Mouse (Mus musculus) adrenal gland, adult 18-20 months (tissue): ENCODE measurements around the gene Ptdss2. TPM values are rescaled to one million over a fixed set of nuclear protein-coding genes. Genes with fewer than 3 reads are reported as not detected.

Source experiments
- DNase-seq, 2 experiments: peaks; one replicate each; pipeline ENCODE4 v3.0.0; 2021 to 2022; ENCODE audit warnings: low spot score in 2 of 2
- total RNA-seq, 2 experiments: library from RNA; stranded (reverse); gene quantifications; 1 replicate in 1 of 2; 2 replicates in 1 of 2; pipeline ENCODE4 v1.2.3; 2021

Gene Ptdss2
- total RNA-seq, 2 experiments from 2014 or later = 39.2 to 40.4 TPM

DNA sequence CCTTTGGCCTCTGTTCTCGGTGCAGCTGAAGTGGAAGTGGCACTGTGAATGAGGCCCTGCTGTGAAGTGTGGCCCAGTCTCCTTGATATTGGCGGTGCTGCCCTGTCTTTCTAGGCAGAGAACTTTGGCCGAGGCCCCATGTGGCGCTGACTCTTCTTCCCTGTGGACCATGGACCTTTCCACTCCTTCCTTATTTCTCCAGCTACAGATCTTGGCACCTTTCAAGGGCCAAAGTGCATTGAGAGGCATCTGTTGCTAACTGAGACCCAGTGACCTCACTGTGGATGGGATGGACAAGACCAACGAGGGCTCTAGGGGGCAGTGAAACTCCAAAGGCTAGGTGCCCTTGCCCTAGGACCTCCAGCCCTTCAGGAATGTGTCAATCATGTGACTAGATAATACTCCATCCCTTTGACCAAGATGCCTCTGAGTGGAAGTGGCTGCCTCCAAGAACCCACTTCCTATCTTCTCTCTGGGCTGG is 1.1 kb upstream of the Ptdss2 start:
- no peak for DNase-seq

DNA sequence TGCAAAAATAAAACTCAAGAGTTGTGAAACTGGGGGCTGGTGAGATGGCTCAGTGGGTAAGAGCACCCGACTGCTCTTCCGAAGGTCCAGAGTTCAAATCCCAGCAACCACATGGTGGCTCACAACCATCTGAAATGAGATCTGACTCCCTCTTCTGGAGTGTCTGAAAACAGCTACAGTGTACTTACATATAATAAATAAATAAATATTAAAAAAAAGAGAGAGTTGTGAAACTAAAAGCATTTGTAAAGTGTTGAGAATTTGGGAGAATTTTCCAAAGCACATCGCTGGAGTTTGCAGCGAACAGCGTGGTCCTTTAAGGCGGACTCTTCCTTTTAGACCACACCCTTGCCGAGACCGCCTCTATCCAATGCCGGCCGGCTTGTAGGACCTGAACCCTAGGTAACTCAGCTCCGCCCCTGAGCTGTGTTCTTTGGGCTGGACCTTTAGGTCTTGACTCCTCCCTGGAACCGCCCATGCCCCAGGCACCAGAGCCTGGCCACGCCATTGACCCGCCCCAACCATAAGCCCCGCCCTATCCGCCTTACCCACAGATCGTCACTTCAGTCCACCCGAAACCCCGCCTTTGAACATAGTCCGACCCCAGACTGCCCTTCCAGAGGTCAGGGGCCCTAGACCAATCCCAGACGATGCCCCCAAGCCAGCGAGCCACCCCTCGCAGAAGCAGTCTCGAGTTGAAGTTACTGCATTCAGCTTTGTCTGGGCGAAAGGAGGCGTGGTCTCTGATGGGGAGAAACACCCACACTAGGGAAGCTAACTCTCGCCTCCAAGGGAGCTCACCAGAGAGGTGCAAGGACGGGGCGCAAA is 721 bp downstream of the Ptdss2 start:
- peak; percentile 85 to 88 for DNase-seq

DNA sequence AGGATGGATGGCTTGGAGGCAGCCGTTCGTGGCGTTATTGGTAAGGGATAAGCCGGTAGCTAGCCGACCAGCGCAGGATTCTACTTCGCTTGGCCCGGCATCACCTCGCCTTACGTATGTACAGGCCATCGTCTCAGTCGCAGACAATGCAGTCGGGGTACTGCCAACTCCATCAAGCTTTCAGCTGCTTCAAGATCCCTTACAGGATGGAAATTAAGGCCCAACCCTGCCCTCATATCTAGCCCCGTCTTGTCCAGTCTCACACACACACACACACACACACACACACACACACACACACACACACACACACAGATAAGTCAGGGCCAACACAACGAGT is 1.3 kb downstream of the Ptdss2 start:
- DNase-seq = no peak

DNA sequence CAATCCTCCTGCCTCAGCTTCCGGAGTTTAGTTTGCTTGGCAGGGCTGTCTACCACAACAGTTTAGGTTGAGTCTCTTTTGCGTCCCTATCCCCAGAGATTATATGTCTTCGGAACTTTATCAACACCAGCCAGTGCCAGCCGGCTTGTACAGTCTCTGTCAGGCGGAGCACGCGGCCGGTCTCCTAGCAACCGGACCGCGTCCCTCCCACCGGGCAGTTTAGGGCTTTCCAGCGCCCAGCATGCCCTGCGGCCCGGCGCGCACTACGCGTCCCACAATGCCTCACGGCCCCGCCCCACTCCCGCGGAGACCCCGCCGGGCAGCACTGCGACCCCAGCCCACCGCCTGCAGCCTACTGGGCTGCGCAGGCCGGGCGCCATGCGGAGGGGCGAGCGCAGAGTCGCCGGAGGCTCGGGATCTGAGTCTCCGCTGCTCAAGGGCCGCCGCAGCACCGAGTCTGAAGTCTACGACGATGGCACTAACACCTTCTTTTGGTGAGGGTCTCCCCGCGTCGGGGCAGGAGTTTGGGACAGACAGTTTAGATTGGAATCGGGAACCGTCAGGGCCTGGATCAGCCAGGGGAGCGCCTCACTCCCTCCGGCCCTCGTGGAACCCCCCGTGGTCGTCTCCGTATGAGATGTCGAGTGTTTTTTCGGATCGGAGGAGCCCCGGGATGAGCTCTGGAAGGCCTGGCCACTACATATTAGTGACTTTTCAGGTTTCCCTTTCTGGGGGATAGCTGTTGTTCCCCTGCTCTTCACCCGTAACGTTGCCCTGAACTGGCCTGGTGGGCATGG is 9.0 kb downstream of the Ptdss2 start:
- DNase-seq = peak; percentile 83 to 85

DNA sequence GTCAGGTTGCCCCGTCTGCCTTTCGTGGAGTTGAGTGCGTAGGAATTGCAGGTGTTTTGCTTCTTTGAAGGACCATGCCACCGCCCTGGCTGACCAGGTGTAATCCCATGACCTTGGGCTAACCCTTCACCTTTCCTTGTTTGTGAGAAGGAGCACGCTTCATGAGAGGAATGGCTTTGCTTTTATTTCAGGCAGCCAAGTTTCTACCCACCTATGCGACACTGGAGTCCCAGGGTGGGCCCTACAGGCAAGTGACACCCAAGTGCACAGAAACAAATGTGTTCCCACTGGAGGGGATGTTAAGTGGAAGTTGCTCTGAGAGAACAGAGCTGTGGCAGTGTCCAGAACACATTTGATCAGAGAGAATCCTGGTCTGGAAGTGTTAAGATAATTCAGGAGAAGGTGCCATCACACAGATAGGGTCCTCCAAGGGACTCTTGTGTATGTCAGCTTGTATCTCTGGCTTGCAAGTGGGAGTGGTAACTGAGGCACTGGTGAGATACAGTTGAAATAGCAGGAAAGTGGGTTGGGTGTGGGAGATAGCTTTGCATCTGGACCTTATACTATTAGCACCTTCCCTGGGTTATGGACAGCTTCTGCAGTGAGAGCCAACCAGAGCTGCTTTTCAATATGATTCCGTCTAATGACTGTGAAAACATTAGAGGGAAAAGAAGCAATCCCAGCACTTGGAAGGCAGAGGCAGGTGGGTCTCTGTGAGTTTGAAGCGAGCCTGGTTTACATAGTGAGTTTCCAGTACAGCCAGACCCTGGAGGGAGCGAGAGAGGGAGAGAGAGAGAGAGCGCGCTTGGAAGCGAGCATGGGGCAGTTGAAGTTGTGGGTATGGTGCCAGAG is 9.9 kb downstream of the Ptdss2 start:
- DNase-seq = no peak

DNA sequence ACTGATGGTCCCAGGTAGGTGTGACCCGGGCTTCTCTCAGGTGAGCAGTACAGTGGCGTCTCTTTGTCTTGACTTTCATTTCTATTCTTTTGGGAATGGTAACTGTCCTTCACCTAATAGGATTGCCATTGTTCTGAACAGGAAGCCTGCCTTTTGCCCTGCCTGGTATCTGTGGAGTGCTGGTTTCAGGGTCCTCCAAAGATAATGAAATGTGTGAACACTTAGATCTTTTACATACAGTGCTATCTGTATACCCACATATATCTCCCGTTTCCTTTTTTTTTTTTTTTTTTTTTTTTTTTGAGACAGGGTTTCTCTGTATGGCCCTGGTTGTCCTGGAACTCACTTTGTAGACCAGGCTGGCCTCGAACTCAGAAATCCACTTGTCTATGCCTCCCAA is 19.1 kb downstream of the Ptdss2 start:
- DNase-seq = no peak

DNA sequence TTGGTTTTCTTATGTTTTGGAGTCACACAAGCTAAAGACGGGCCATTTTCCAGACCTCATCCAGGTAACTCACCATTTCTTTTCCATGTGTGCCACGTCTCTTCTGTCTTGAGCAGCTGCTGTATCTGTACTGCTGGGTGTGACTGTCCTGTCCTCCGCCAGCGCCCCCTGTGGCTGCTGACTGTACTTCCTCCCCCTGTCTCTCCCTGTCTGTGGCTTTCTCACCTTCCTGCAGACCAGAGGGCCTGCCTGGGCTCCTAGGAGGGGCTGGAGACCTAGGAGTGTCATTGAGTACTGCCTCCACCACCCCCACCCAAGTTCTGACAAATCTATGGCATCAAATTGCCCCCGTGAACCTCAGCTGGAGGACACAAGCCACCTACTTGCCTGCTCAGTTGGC is 20.9 kb downstream of the Ptdss2 start:
- peak; percentile 36 to 43 for DNase-seq

DNA sequence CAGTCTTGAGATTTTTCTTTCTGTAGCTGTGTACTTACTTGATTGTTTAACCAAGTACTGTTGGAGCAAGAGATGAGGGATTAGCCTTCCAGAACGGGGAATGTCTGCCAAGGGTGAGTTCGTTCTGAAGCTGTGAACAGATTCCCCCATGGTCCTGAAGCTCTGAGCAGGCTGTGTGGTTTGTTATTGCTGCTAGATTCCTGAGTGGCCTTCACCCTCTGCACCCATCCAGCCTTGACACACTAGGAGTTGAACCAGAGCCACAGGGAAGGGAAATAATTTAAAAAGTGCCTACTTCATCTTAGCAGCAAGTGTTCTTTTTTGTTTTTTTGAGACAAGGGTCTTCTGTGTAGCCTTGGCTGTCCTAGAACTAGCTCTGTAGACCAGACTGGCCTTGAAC is 21.7 kb downstream of the Ptdss2 start:
- DNase-seq = no peak

DNA sequence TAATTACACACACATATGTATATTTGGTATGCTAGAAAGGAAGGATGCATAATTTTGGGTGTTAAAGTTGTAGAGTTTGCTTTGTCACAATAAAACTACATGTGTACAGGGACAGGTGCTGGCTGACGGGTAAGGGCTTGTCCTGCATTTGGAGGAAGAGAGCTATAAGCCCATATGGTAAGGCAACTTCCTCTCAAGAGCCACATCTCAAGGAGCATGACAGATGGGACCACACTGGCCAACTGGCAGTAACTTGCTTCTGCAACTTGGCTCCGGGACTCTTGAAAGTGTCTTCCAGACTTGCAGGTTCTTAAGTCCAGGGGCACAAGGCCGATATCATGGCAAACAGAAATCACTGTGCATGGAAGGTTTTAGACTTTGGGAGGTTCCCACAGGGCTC is 22.5 kb downstream of the Ptdss2 start:
- no peak for DNase-seq

DNA sequence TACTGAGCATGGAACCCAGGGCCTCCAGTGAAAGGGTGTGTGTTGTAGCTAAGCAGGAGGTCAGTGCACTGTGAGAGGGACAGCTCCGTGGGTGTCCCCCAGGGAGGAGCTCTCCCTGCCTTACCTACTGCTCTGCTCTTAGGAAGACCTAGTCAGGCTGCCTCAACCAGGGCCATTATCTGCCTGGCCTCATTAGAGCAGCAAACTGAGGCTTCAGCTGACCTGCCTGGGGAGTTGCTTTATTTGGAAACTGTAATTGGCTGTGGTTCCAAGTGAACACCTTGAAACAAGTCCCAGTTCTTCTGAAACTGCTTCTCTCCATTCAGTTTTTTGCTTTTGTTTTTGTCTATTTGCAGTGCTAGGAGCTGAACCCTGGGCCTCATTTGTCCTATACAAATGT is 23.2 kb downstream of the Ptdss2 start:
- DNase-seq = no peak

DNA sequence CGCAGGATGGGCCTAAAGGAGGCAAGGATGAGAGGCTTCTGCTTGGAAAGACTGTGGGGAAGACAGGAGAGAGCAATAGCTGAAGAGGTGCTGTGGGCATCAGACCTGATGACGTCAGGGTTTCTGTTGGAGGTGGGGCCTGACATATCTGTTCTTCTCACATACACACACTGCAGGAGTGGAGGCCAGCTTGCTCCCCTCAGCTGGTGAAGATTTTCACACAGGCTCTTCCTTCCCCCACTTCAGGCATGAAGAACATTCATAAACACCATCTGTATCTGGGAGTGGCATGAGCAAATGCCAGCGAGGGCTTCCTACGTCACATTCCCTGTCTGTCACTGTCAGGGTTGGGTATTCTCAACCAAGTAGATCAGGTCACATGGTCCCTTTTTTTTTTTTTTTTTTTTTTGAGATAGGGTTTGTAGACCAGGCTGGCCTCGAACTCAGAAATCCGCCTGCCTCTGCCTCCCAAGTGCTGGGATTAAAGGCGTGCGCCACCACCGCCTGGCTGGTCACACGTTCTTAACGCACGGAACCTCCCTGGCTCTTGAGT is 23.9 kb downstream of the Ptdss2 start:
- DNase-seq = no peak

DNA sequence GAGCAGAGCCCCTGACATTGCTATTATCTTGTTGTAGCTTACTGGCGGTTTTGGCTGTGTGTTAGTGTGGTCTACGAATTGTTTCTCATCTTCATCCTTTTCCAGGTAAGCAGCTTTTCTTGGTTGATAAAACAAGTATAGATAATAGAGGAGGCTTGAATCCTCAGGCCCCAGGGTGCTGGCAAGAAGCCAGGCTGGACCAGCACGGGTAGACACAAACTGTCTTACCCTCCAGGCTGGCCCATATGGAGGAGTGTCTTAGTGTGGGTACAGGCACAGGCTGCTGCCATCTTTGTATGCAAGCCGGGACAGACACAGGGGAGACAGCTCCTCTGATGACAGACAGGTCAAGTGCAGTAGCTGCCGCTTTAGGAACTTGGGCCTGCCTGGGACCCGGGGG is 24.9 kb downstream of the Ptdss2 start:
- no peak for DNase-seq

DNA sequence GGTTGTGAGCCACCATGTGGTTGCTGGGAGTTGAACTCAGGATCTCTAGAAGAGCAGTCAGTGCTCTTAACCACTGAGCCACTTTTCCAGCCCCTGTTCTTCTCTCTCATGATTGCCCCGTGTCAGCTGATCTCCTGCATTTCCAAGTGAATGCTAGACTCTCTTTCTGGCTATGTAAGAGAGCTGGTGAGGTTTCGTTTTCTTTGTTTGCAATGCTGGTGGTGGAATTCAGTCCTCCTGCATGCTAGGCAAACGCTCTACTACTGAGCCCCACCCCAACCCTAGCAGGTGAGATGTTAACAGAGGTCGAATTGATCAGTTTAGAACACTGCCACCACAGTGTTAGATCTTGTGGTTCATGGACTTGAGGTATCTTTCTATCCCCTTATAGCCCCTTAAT is 26.5 kb downstream of the Ptdss2 start:
- DNase-seq = no peak

DNA sequence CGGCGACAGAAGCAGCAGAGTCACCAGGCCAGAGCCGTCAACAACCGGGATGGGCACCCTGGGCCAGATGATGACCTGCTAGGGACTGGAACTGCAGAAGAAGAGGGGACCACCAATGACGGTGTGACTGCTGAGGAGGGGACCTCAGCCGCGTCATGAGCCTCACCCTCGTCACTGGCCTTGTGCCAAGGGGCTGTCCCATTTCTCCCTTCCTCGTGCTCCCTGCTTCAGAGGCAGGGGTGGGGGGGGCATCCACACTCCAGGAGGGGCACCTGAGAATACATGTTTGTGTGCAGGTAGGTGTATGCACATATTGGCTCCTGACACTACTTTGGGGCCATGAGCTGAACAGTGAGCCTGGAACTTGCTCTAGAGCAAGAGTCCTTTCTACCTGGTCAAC is 33.2 kb downstream of the Ptdss2 start:
- no peak for DNase-seq

DNA sequence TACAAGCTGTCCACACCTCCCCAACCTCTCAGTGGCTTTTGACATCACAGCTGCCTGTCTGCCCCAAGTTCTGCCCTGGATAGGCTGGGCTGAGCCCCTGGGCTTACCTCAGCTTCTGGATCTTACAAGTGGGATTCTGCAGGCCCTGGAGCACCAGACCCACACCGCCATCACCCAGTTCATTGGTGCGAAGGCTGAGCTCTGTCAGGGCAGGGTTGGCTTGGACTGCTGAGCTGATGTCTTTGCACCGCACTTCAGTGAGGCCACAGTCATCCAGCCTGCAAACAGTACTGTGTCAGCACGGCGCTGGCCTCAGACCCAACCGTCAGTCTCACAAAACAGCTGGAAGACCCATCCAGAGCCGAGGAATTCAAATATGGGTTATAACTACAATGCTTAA is 42.2 kb downstream of the Ptdss2 start:
- no peak for DNase-seq

DNA sequence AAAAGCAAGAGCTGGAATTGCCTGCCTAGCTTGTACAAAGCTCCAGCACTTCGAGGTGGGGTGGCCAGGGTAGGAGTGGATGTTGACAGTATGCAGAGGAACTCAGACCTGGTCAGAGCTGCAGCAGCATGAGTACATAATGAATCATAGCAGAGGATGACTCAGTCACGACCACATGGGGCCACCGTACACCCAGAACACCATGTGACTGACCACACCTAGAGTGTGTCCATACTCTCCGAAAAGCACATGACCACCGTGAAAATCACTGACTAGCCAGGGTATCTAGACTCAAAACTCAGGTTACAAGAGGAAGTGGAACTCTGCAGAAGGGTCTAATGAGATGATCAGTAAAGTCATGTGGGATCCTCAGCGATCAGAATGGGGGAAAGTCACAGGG is 42.7 kb downstream of the Ptdss2 start:
- DNase-seq = peak; percentile 46 to 49

DNA sequence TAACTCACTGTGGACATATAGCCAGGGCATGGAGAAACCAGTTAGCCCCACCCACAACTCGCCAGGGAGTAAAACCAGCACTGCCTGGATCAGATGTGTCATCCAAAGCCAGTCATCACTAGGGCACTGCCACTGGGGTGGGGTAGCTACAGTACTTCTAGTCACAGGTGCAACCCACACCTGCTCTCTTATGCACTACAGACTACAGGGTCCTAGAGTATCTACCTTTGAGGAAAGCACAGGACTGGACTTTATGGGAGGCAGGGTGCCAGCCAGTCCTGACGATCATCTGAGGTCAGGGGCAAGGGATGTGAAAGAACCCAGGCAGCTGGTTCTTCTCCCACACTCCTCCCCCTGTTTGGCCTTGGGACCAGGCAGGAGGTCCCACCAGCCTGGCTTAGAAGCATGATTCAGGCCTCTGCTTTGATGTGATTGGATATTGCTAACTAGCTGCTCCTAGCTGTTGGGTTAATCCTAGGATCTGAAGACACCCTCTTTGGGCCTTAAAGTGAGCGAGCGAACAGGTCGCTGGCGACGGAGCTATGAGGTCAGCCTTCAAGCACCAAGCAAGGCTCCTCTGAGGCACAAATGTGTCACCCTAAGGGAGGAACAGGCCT is 45.8 kb downstream of the Ptdss2 start:
- peak; percentile 42 to 54 for DNase-seq

DNA sequence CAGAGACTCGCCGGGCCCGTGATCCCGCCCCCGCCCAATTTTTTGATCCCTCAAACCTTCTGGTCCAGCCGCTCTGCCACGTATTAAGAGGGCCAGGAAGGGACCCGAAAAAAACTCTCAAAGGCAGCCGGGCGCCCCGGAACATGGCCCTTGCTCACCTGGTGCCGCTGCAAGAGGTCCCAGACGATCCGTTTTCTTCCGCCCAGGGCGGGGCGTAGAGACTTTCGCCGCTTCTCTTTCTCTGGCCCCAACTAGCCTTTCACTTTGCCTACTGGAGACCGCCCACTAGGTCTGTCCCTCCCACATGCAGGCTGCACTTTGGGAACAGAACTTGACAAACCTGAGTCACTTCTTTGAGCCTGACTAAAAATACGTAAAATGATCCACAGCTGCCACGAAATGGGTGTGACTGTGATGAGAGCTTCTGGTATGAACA is 46.4 kb downstream of the Ptdss2 start:
- DNase-seq = peak; percentile 66 to 72

DNA sequence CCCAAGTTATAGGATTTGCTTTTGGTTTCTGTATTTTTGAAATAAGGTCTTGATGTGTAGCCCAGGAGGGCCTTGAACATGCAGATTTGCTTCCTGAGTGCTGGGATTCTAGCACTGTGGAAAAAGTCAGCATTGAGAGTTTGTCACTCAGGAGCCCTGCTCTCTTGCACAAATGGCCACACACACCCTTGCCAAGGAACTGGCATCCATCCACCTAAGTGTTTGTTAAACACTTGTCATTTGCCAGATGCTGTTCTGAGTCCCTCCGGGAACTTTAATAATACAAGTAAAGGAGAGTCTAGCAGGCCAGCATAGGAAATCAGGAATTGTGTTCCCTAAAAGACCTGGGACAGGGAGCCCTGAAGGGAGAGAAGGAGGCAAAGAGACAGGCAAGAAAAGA is 47.1 kb downstream of the Ptdss2 start:
- no peak for DNase-seq

DNA sequence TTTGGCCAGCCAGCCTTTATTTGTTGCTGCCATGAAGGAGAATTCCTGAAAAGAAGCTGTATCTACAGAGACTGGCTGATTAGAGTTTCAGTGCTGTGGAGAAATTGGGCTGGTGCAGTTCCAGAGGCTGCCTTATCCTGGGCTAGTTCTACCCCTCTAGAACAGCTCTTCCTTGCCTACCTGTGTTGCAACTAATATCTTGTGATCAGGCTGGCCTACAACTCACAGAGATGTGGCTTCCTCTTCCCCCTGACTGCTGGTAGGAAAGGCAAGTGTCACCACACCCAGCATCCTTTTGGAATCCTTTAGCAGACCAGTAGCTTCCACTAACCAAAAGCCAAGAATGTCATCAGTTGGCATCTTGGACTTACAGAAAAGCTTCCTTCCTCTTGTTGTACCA is 47.7 kb downstream of the Ptdss2 start:
- no peak for DNase-seq
